Mouse (Mus musculus): ENCODE data around the gene Noa1. TPM values are rescaled to one million over a fixed set of nuclear protein-coding genes. Genes with fewer than 3 reads are reported as not detected.

Gene Noa1
- polyA plus RNA-seq, 1 experiment from 2014 or later: 11.6 TPM

DNA sequence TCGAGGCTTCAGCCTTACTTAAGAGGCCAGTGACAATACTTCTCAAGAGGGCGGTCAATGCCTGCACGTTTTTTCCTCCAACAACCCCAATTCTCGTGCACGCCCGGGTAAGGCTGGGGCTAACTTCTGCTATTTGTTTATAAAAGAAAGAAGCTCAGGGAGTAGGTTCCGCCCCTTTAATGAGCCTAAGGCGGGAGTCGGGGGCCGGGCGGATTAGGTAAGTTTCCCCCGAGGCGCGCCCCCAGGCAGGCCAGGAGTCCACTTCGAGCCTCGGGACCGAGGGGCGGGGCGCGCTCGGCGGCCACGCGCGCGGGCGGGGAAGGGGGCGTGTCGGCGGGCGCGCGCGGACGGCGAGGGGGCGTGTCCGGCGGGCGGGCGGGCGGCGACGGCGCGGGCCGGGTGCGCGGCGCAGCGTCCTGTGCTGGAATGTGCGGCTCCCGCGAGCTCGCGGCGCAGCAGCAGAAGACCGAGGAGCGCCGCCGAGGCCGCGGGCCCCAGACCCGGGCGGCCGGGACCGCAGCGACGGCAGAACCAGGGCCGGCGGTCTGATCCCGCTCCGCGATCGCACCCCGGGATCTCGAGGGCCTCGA is 44.7 kb downstream of the Noa1 start, which contains the start of gene Rest:
Gene Rest, plus strand, starts transcription at position 411 of the 590 bp plus-strand sequence.
- ATAC-seq (peak; percentile 87), DNase-seq (ENCODE audit: low spot score) (peak; percentile 90)
- H3K9ac ChIP-seq (replicated peaks; ENCODE audit: low read depth): peak within 1 kb of the TSS; percentile 82
- peak within 1 kb of the TSS; percentile 94 for H3K4me3 ChIP-seq (ENCODE audit: low read depth, low read length)
- H3K4me1 ChIP-seq (ENCODE audit: insufficient read depth, low read depth, low read length): peaks cover 5% of the 10 kb centered on the region; the same call in 1 of the 2 replicates
- under 1% methylated on average over 22 of the region's 78 CpGs for whole genome bisulfite sequencing
- peak within 1 kb of the TSS; percentile 98 for H3K27ac ChIP-seq (ENCODE audit: low read length)
- no peaks in the 10 kb centered on the region for H3K36me3 ChIP-seq (ENCODE audit: insufficient read depth, low read length)
- H3K9me3 ChIP-seq (ENCODE audit: low read length): no peaks in the 10 kb centered on the region
- TF ChIP-seq CTCF (IDR thresholded peaks at IDR 0.05): no peak
- peak; percentile 28; the same call in 1 of the 2 replicates for TF ChIP-seq EP300 (IDR thresholded peaks at IDR 0.05)
- H3K27me3 ChIP-seq (replicated peaks; ENCODE audit: insufficient read depth, low read length): no peaks in the 10 kb centered on the region
- H3K4me2 ChIP-seq (replicated peaks; ENCODE audit: low read depth, low read length): peak within 1 kb of the TSS; percentile 71

DNA sequence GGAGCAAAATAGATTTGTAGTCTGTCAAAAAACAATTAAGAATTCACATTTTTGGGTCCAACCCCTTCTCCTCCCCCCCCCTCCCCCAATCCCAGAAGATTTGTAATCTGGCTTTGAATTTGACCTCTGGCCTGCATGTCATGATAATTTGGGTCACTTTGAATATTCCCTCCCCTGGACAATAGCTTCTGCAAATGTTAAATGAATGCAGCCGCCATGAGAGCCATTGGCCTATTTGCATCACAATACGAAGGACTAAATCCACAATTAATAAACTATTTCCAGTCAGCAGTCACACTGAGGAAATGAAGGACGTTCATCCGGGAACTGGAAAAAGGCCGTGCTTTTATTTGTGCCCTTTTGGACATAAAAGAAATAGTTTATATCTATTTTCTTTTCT is 47.8 kb downstream of the Noa1 start:
- Histone ChIP-seq H3K9me3 (ENCODE audit: low read length) (no peaks in the 10 kb centered on the region), H3K4me3 (ENCODE audit: low read depth, low read length) (no peak overlapping the region), H3K4me1 (ENCODE audit: insufficient read depth, low read depth, low read length) (no peaks in the 10 kb centered on the region; the same call in 1 of the 2 replicates), H3K9ac (replicated peaks; ENCODE audit: low read depth) (no peak overlapping the region), H3K4me2 (replicated peaks; ENCODE audit: low read depth, low read length) (no peak overlapping the region), H3K27me3 (replicated peaks; ENCODE audit: insufficient read depth, low read length) (no peaks in the 10 kb centered on the region), H3K27ac (ENCODE audit: low read length) (no peak overlapping the region), H3K36me3 (ENCODE audit: insufficient read depth, low read length) (no peaks in the 10 kb centered on the region)
- DNase-seq (ENCODE audit: low spot score) (no peak), ATAC-seq (no peak)
- WGBS: 85% methylated on average over 5 of the region's 5 CpGs
- TF ChIP-seq CTCF (IDR thresholded peaks at IDR 0.05): no peak
- no peak for TF ChIP-seq EP300 (IDR thresholded peaks at IDR 0.05)

DNA sequence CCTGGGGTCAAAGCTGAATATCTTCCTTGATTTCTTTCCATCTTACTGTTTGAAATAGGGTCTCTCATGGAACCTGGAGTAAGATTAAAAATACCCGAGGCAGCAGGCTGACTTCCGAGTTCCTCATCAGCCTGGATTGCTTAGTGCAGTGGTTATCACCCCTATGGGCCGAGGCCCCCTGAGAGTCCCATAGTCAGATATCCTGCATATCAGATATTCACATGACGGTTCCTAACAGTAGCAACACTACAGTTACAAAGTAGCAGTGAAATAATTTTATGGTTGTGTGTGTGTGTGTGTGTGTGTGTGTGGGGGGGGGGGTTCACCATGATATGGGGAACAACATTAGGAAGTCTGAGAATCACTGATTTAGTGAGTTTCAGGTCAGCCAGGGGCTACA is 48.7 kb downstream of the Noa1 start:
- Histone ChIP-seq H3K9ac (replicated peaks; ENCODE audit: low read depth) (no peak overlapping the region), H3K9me3 (ENCODE audit: low read length) (no peaks in the 10 kb centered on the region), H3K27ac (ENCODE audit: low read length) (no peak overlapping the region), H3K27me3 (replicated peaks; ENCODE audit: insufficient read depth, low read length) (no peaks in the 10 kb centered on the region), H3K4me3 (ENCODE audit: low read depth, low read length) (no peak overlapping the region), H3K36me3 (ENCODE audit: insufficient read depth, low read length) (no peaks in the 10 kb centered on the region), H3K4me1 (ENCODE audit: insufficient read depth, low read depth, low read length) (no peaks in the 10 kb centered on the region), H3K4me2 (replicated peaks; ENCODE audit: low read depth, low read length) (no peak overlapping the region)
- DNase-seq (ENCODE audit: low spot score) (no peak), ATAC-seq (no peak)
- TF ChIP-seq CTCF (IDR thresholded peaks at IDR 0.05) (no peak), EP300 (IDR thresholded peaks at IDR 0.05) (no peak)
- 79% methylated on average over 4 of the region's 4 CpGs for WGBS

DNA sequence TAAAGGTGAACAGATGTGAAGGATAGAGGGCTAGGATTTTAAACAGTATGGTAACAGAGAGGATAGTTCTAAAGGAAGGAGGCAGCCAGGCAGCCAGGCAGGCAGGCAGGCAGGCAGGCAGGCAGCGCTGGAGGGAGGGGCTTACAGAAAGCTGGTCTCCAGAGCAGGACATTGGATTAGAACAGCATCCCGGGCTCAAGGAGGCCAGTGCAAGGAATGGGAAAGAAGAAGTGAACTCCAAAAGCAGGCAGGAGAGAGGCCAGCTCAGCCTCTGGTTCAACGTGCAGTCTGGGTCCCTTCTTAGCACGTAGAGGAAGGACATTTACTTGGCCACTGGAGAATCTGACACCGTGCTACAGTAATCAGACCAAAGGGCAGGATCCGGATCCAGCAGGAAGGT is 49.7 kb downstream of the Noa1 start:
- H3K9me3 ChIP-seq (ENCODE audit: low read length): no peaks in the 10 kb centered on the region
- ATAC-seq (no peak), DNase-seq (ENCODE audit: low spot score) (no peak)
- no peaks in the 10 kb centered on the region for H3K4me1 ChIP-seq (ENCODE audit: insufficient read depth, low read depth, low read length)
- no peak overlapping the region for H3K27ac ChIP-seq (ENCODE audit: low read length)
- 37% methylated on average over 6 of the region's 6 CpGs for WGBS
- no peak for TF ChIP-seq EP300 (IDR thresholded peaks at IDR 0.05)
- no peak for TF ChIP-seq CTCF (IDR thresholded peaks at IDR 0.05)
- H3K4me2 ChIP-seq (replicated peaks; ENCODE audit: low read depth, low read length): no peak overlapping the region
- H3K27me3 ChIP-seq (replicated peaks; ENCODE audit: insufficient read depth, low read length): no peaks in the 10 kb centered on the region
- H3K9ac ChIP-seq (replicated peaks; ENCODE audit: low read depth): no peak overlapping the region
- H3K4me3 ChIP-seq (ENCODE audit: low read depth, low read length): no peak overlapping the region
- H3K36me3 ChIP-seq (ENCODE audit: insufficient read depth, low read length): no peaks in the 10 kb centered on the region

DNA sequence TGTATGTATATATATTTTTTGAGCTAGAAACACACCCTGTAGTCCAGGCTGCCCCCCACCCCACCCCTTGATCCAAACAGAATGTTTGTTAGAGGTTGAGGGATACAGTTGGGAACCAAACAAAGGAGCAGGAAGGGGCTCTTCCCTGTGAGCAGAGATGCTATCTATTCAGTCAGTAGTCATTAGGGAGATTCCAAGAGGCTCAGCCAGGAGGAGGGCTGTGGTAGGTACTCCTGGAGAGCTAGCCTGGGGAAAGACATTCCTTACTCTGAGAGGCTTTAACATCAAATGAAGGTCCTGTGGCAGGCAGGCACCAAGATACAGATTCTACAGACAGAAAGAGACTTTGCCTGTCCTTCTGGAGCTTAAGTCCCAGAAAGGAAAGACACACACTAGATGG is 50.6 kb downstream of the Noa1 start:
- Histone ChIP-seq H3K4me3 (ENCODE audit: low read depth, low read length) (no peak overlapping the region), H3K27ac (ENCODE audit: low read length) (no peak overlapping the region), H3K9ac (replicated peaks; ENCODE audit: low read depth) (no peak overlapping the region), H3K27me3 (replicated peaks; ENCODE audit: insufficient read depth, low read length) (no peaks in the 10 kb centered on the region), H3K4me2 (replicated peaks; ENCODE audit: low read depth, low read length) (no peak overlapping the region), H3K4me1 (ENCODE audit: insufficient read depth, low read depth, low read length) (no peaks in the 10 kb centered on the region), H3K9me3 (ENCODE audit: low read length) (no peaks in the 10 kb centered on the region), H3K36me3 (ENCODE audit: insufficient read depth, low read length) (no peaks in the 10 kb centered on the region)
- ATAC-seq (no peak), DNase-seq (ENCODE audit: low spot score) (no peak)
- no peak for TF ChIP-seq EP300 (IDR thresholded peaks at IDR 0.05)
- no peak for TF ChIP-seq CTCF (IDR thresholded peaks at IDR 0.05)

DNA sequence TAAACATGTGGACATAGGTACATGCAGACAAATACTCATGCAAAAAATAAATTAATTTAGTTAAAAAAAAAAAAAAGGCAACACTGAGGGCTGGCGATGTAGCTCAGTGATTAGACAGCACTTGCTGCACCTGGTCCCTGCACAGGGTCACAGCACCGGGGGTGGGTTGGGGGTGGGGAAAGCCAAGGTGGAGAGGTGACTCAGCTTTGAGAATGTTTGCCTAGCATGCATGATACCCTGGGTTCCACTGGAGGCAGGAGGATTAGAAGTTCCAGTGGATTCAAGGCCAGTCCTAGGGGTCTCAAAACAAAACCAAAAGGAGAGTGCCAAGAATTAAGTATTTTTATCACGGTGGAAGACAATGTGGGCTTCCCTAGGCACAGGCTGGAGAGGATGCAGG is 52.3 kb downstream of the Noa1 start:
- Histone ChIP-seq H3K4me1 (ENCODE audit: insufficient read depth, low read depth, low read length) (no peaks in the 10 kb centered on the region), H3K27me3 (replicated peaks; ENCODE audit: insufficient read depth, low read length) (no peaks in the 10 kb centered on the region), H3K4me2 (replicated peaks; ENCODE audit: low read depth, low read length) (no peak overlapping the region), H3K36me3 (ENCODE audit: insufficient read depth, low read length) (no peaks in the 10 kb centered on the region), H3K4me3 (ENCODE audit: low read depth, low read length) (no peak overlapping the region), H3K9me3 (ENCODE audit: low read length) (no peaks in the 10 kb centered on the region), H3K27ac (ENCODE audit: low read length) (no peak overlapping the region), H3K9ac (replicated peaks; ENCODE audit: low read depth) (no peak overlapping the region)
- DNase-seq (ENCODE audit: low spot score): no peak
- no peak for ATAC-seq
- 65% methylated on average over 3 of the region's 3 CpGs for WGBS
- TF ChIP-seq CTCF (IDR thresholded peaks at IDR 0.05): no peak
- no peak for TF ChIP-seq EP300 (IDR thresholded peaks at IDR 0.05)

DNA sequence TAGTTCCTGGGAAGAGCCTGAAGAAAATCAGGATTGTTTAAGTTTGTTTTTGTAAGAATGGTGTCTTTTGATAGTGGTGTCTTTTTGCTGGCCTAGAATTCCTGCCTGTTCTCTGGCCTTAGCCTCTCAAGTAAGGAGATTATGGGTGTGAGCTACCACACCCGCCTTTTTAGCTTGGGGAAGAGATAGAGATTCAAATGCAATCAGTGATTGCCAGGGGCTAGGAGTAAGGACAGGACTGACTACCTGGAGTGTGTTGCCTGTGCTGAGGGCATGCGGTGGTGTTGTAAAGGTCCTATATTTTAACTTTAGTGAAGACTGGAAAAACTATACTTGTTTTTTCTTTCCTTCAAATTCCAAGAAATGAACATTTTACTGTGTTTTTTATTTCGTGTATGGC is 55.5 kb downstream of the Noa1 start:
- Histone ChIP-seq H3K27ac (ENCODE audit: low read length) (no peak overlapping the region), H3K27me3 (replicated peaks; ENCODE audit: insufficient read depth, low read length) (no peaks in the 10 kb centered on the region), H3K36me3 (ENCODE audit: insufficient read depth, low read length) (no peaks in the 10 kb centered on the region), H3K4me1 (ENCODE audit: insufficient read depth, low read depth, low read length) (no peaks in the 10 kb centered on the region), H3K4me3 (ENCODE audit: low read depth, low read length) (no peak overlapping the region), H3K9me3 (ENCODE audit: low read length) (no peaks in the 10 kb centered on the region), H3K9ac (replicated peaks; ENCODE audit: low read depth) (no peak overlapping the region), H3K4me2 (replicated peaks; ENCODE audit: low read depth, low read length) (no peak overlapping the region)
- ATAC-seq (no peak), DNase-seq (ENCODE audit: low spot score) (no peak)
- 54% methylated on average over 3 of the region's 3 CpGs for WGBS
- TF ChIP-seq EP300 (IDR thresholded peaks at IDR 0.05): no peak
- TF ChIP-seq CTCF (IDR thresholded peaks at IDR 0.05): no peak

Data from lung, postnatal 0 days (tissue).